Mouse (Mus musculus): Measurements from ENCODE around the gene Cysrt1. TPM values are rescaled to one million over a fixed set of nuclear protein-coding genes. Genes with fewer than 3 reads are reported as not detected.

The Cysrt1 gene
- polyA plus RNA-seq, 1 experiment from 2014 or later: 0.33 TPM

GRCm38 (mm10) chr2:25238106-25238505, 4.1 kb downstream of the Cysrt1 start:
- DNase-seq (ENCODE audit: low spot score): no peak

DNA sequence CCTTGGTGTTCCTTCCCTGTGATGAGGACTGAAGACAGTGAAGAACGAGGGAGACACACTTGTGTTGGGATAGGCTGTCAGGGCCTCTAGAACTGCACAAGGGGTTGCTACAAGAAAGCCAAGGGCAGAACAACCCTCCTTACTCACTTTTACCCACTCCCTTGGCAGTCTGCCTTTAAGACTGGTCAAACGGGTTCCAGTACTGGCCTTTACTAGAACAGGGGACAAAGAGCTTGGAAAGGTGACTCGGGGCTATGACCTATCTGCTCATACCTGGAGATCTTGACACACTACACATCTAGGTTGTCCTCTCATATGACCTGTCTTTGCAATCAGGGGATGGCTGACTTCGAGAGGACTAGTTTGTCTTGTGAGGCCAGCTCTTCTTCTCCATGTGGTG, 4.7 kb downstream of the Cysrt1 start:
- DNase-seq (ENCODE audit: low spot score): no peak

DNA sequence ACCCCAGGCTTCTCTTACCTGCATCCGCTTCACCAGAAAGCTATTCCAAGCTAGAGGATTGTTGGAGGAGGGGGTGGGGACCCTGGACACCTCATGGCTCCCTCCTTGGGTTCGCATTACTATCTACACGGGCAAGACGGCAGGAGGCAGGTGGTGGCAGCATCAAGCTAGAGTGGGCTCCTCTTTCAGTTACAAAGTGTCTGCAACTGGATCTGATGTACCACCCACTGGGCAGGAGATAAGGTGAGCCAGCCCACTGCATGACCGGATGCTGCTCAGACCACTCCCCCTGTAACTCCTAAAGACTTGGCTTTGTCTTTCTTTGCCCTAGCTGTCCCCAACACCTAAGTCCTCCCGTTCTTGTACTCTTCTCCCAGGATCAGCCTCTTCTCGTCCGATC, 5.6 kb downstream of the Cysrt1 start, which contains the start of gene Rnf224:
Gene Rnf224, minus strand, starts transcription at position 174 of the 400 bp plus-strand sequence.
- no peak for DNase-seq (ENCODE audit: low spot score)

DNA sequence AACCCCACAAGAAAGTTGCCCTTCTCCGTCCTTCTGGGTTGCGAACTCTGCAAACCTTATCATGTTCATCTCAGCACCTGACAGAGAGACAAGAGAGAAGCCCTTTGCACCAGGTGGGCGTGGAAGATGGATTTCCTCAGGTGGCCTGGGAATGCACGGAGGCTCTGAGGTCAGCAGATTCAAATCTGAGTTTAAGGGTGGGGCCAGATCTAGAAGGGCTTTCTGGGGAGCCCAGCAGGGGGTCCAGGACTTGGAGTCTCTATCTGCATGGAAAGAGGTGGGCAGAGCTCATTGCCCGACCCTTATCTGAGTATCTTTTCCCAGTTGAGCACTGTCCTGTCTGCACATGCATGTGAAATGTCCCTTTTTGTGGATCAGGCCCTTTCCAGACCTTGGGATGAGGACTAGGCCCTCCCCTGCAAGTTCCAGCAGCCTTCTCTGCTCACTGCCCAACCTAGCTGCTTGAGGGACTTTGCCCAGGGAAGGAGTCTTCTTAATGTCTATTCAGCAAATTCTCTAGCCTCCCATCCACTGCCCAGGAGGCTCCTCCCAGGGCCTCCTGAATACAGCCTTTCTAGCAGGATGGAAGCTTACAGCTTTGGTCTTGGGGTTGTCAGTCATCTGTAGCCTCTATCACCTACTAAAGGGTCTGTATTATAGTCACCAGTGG, 7.6 kb downstream of the Cysrt1 start:
- DNase-seq (ENCODE audit: low spot score): no peak

- no peak for DNase-seq (ENCODE audit: low spot score)
Measured at GRCm38 (mm10) chr2:25234050-25234449, 8.2 kb downstream of the Cysrt1 start, which contains the start of gene Slc34a3. Gene Slc34a3, minus strand, starts transcription at chr2:25234364.

- no peak for DNase-seq (ENCODE audit: low spot score)
Measured at GRCm38 (mm10) chr2:25233421-25233820, 8.8 kb downstream of the Cysrt1 start.

- no peak for DNase-seq (ENCODE audit: low spot score)
Measured at GRCm38 (mm10) chr2:25231038-25231437, 11.2 kb downstream of the Cysrt1 start.

DNA sequence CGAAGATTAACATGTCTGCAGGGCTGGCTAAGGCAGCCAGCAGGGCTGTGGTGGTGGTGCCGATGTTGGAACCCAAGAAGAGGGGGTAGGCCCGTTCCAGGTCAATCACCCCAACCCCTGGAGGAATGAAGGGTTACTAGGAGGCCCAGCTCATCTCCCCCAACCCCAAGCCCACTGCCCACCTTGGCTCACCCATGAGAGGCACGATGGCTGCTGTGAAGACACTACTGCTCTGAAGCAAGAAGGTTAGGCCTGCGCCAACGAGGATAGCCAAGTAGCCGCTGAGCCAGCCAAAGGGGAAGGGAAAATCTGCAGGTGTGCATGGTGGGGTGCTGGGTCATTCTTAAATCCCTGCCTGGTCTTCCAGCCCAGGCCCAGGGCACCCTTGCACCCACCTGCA, 11.7 kb downstream of the Cysrt1 start:
- DNase-seq (ENCODE audit: low spot score): no peak

GRCm38 (mm10) chr2:25229582-25229981, 12.7 kb downstream of the Cysrt1 start:
- DNase-seq (ENCODE audit: low spot score): no peak

GRCm38 (mm10) chr2:25228995-25229530, 13.2 kb downstream of the Cysrt1 start:
- no peak for DNase-seq (ENCODE audit: low spot score)

DNA sequence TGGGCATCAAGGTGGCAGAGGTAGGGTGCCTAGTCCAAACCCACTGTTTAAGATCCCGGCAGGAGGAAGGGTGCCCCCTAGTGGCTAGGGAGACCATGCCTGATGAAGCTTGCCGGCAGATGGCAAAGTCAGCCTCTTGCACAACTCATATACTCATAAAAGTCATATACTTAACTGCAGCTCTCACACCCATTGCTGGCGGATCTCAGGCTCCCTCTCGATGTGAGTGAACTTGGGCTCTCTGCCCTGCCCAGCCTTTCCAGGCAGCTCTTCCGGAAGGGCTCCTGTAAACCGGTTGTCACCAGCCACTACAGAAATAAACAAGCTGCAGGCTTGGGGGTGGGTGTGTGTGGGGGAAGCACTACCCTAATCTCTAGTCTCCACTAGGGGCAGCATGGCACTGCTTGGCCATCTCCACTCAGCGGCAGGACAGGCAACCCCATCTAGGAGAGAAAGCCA, 13.8 kb downstream of the Cysrt1 start:
- DNase-seq (ENCODE audit: low spot score): peak; percentile 91

DNA sequence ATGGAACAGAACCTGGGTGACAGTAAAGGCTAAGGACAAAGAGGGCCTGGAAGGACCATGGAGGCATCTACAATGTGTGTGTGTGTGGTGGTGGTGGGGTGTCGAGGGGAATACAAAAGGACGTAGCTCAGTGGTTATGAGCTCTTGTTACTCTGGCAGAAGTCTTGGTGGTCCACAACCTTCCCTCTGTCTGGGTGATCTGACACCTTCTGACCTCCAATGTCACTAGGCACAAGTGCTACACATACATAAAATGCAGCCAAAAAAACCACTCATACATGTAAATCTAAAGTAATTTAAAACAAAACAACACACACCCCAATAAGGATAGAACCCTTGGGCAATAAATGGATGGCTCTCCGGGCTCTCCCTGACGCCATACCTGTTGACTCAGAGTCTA, 14.8 kb downstream of the Cysrt1 start:
- no peak for DNase-seq (ENCODE audit: low spot score)

DNA sequence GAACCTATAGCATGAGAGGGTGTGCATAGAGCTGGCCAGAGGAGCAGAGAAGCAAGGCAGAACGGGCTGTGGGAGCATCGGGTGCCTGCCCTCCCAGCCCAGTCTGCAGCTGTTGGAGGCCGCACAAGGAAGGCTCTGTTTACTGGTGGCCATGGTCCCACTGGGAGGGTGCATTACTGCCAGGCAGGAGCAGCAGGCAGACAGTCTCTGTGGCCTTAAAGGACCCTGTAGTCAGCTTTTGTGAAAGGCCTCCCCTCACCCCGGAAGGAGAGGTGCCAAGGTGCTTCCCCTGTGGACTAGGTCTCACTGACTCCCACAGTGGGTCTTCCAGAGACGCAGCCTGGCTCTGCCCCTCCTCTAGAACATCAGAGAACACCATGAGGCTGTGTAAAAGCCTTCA, 15.4 kb downstream of the Cysrt1 start:
- no peak for DNase-seq (ENCODE audit: low spot score)

DNA sequence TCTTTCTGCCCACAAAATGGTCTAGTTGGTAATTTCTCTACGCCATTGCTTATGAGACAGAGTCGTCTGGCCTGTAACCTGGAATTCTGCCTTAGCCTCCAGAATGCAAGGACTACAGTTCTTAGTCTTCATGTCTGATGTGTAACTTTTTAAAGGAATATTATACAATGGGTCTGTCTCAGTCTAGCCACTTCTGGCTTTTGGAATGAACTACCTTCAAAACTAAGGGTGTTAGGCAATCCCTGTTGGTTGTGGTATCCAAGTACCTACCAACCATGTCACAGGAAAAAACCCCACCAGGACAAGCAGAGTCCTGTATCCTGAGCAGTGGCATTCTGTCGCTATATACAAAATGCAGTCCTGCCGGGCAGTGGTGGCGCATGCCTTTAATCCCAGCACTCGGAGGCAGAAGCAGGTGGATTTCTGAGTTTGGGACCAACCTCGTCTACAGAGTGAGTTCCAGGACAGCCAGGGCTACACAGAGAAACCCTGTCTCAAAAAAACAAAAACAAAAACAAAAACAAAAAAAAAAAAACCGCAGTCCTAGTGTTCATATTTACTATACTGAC, 16.4 kb downstream of the Cysrt1 start:
- DNase-seq (ENCODE audit: low spot score): no peak

DNA sequence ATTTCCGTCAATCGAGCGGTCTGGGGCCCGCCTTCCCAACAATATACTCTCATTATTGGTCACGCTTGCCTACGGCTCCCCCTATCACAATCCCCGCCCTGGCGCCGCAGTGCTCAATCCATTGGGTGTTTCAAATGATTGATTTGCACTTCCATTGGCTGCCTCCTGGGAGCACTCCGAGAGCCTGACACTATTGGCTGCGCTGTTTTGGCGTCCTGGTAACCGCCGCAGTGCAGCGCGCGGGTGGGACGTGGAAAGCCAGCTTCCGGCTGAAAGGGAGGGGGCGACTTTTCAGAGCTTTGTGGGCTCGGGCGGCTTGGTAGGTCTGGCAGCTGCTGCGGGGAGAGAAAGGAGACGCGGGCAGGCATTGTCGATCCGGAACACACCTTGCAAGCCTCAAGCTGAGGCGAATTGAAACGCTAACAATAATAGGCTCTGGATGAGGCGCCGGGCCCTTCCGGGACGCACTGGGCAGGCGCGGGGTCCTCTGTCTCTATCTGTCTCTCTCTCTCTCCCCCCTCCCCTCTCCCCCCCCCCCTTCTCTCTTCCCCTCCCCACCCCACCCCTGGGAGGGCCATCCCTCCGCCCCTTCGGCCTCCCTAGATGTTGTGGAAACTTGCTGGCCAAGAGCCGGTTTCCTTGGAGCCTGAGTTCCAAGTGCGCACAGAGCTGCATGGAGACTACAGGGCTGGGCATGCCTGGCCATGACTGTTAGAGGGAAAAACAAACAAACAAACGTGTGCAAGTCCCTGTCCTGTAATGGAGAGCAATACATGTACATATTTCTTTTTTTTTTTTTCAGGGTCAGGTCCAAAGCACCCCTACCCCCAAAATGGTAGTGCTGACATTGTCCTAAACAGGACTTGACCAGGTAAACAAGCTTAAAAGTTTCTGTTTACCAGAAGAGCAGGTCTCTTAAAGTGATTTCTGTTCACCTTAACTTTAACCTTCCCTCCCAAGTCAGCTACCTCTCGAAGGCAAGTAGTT, 17.2 kb downstream of the Cysrt1 start:
- DNase-seq (ENCODE audit: low spot score): peak; percentile 100

DNA sequence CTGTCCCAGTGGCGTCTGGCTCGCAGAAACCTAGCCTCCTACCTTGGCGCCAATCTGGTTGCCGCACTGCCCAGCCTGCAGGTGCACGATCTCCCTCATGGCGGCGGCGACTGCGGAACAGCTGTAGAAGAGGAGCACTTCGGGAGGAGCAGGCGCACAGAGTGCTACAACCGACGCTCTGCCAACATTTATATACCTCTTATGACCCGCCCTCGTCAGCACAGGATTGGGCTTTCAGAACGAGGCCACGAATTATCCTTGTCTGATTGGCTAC, 17.8 kb downstream of the Cysrt1 start, which contains the start of gene Tubb4b:
Gene Tubb4b, minus strand, starts transcription at position 211 of the 274 bp plus-strand sequence.
- no peak for DNase-seq (ENCODE audit: low spot score)

GRCm38 (mm10) chr2:25223681-25224491, 18.4 kb downstream of the Cysrt1 start:
- DNase-seq (ENCODE audit: low spot score): peak; percentile 81

DNA sequence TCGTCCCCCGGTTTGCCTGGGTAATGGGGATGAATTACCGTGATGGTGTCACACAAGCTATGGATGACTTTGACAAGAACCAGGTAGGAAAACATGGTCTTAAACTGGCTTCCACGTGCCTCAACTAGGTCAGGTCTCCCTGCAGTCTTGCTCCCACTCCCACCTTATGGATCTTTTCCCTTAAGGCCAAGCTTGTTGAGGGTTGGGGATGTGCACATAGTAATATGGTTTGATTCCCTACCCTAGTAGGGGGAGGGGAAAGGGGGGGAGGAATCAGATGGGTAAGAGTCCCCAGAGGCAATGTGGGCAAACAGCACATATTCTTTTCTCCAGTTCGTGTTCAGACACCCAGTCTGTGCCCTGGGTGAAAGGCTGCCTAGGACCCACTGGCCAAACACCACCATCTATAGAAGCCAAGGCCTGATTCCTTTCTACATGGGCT, 20.9 kb downstream of the Cysrt1 start:
- no peak for DNase-seq (ENCODE audit: low spot score)

GRCm38 (mm10) chr2:25218445-25218844, 23.8 kb downstream of the Cysrt1 start, which contains the start of gene Fam166a:
Gene Fam166a, plus strand, starts transcription at chr2:25218745.
- no peak for DNase-seq (ENCODE audit: low spot score)

GRCm38 (mm10) chr2:25217666-25218065, 24.6 kb downstream of the Cysrt1 start:
- no peak for DNase-seq (ENCODE audit: low spot score)

- no peak for DNase-seq (ENCODE audit: low spot score)
Measured at GRCm38 (mm10) chr2:25214444-25214843, 27.8 kb downstream of the Cysrt1 start, which contains the start of gene Stpg3. Gene Stpg3, minus strand, starts transcription at chr2:25214637.

Measured in thymus, postnatal 0 days (tissue).